Mouse (Mus musculus) cerebellum, adult 8-10 months (tissue): ENCODE measurements at regions not wholly inside any gene's neighbourhood (a gene's known extent, or its start where the extent isn't known, plus 50 kb on each side); places are given as distances from the start of the nearest gene placed in this dataset.

Experiments used
- DNase-seq: peaks from one replicate; pipeline ENCODE4 v3.0.0; 2022

GRCm38 (mm10) chr9:41364442-41365250 is 203.1 kb upstream of the Ubash3b start:
- no peak for DNase-seq

GRCm38 (mm10) chr9:41360356-41360755 is 198.9 kb upstream of the Ubash3b start:
- DNase-seq: no peak

GRCm38 (mm10) chr9:41359286-41359685 is 197.8 kb upstream of the Ubash3b start:
- DNase-seq: no peak

GRCm38 (mm10) chr9:41345338-41345737 is 183.8 kb upstream of the Ubash3b start:
- DNase-seq: no peak

GRCm38 (mm10) chr9:41337375-41337774 is 175.9 kb upstream of the Ubash3b start:
- DNase-seq: no peak

GRCm38 (mm10) chr9:41336801-41337200 is 175.3 kb upstream of the Ubash3b start:
- DNase-seq: no peak

GRCm38 (mm10) chr9:41334462-41335241 is 173.2 kb upstream of the Ubash3b start:
- no peak for DNase-seq

- DNase-seq: no peak
These were observed 172.0 kb upstream of the Ubash3b start for GRCm38 (mm10) chr9:41333526-41333925.

GRCm38 (mm10) chr9:41328959-41329358 is 167.5 kb upstream of the Ubash3b start:
- no peak for DNase-seq

GRCm38 (mm10) chr9:41328480-41328879 is 167.0 kb upstream of the Ubash3b start:
- DNase-seq: no peak

- no peak for DNase-seq
These were observed 166.6 kb upstream of the Ubash3b start for GRCm38 (mm10) chr9:41328056-41328455.

- DNase-seq: no peak
These were observed 166.1 kb upstream of the Ubash3b start for GRCm38 (mm10) chr9:41327561-41327960.

GRCm38 (mm10) chr9:41326772-41327560 is 165.5 kb upstream of the Ubash3b start:
- DNase-seq: no peak

- DNase-seq: no peak
These were observed 160.0 kb upstream of the Ubash3b start for GRCm38 (mm10) chr9:41321521-41321920.

- DNase-seq: no peak
These were observed 157.6 kb upstream of the Ubash3b start for GRCm38 (mm10) chr9:41319066-41319465.

- DNase-seq: no peak
These were observed 144.7 kb upstream of the Ubash3b start for GRCm38 (mm10) chr9:41306229-41306628.

- no peak for DNase-seq
These were observed 142.0 kb upstream of the Ubash3b start for GRCm38 (mm10) chr9:41303494-41303828.

GRCm38 (mm10) chr9:41302809-41303493 is 141.5 kb upstream of the Ubash3b start:
- DNase-seq: no peak

- no peak for DNase-seq
These were observed 124.6 kb upstream of the Ubash3b start for GRCm38 (mm10) chr9:41286145-41286468.

- no peak for DNase-seq
These were observed 124.0 kb upstream of the Ubash3b start for GRCm38 (mm10) chr9:41285266-41286144.

GRCm38 (mm10) chr9:41277726-41278125 is 116.2 kb upstream of the Ubash3b start:
- DNase-seq: no peak

GRCm38 (mm10) chr9:41273839-41274271 is 112.4 kb upstream of the Ubash3b start:
- DNase-seq: no peak
